Mouse (Mus musculus): ENCODE measurements around the gene Zbtb3.

Gene Zbtb3

GRCm38 (mm10) chr19:8839908-8840791, 37.8 kb downstream of the Zbtb3 start:
- no peak for DNase-seq (ENCODE audit: low read depth, low spot score)

GRCm38 (mm10) chr19:8841012-8841411, 38.7 kb downstream of the Zbtb3 start:
- no peak for DNase-seq (ENCODE audit: low read depth, low spot score)

- no peak for DNase-seq (ENCODE audit: low read depth, low spot score)
Observed at GRCm38 (mm10) chr19:8842961-8843360, 40.6 kb downstream of the Zbtb3 start.

- no peak for DNase-seq (ENCODE audit: low read depth, low spot score)
Observed at GRCm38 (mm10) chr19:8844371-8845129, 42.2 kb downstream of the Zbtb3 start.

GRCm38 (mm10) chr19:8848356-8848755, 46.0 kb downstream of the Zbtb3 start:
- no peak for DNase-seq (ENCODE audit: low read depth, low spot score)

- no peak for DNase-seq (ENCODE audit: low read depth, low spot score)
Observed at GRCm38 (mm10) chr19:8850402-8850901, 48.1 kb downstream of the Zbtb3 start, which contains the start of gene Lrrn4cl. TSS of gene Lrrn4cl (plus strand) at chr19:8850768.

GRCm38 (mm10) chr19:8851639-8852038, 49.3 kb downstream of the Zbtb3 start:
- no peak for DNase-seq (ENCODE audit: low read depth, low spot score)

- no peak for DNase-seq (ENCODE audit: low read depth, low spot score)
Observed at GRCm38 (mm10) chr19:8852236-8852928, 50.0 kb downstream of the Zbtb3 start.

GRCm38 (mm10) chr19:8853117-8853516, 50.8 kb downstream of the Zbtb3 start:
- DNase-seq (ENCODE audit: low read depth, low spot score) = no peak

All from brain, embryonic 18.5 days (tissue).